Mouse (Mus musculus) stomach, postnatal 0 days (tissue): ENCODE data around the gene Ppp3r1.

Experiments
- CTCF ChIP-seq: IDR thresholded peaks from 2 replicates; pipeline ENCODE4 v1.5.1; 2016; ENCODE audit warnings: antibody characterized with exemption, low read depth, mild to moderate bottlenecking, moderate library complexity
- EP300 ChIP-seq: optimal IDR thresholded peaks from 2 replicates; pipeline ENCODE3; 2016; ENCODE audit warnings: antibody characterized with exemption

DNA sequence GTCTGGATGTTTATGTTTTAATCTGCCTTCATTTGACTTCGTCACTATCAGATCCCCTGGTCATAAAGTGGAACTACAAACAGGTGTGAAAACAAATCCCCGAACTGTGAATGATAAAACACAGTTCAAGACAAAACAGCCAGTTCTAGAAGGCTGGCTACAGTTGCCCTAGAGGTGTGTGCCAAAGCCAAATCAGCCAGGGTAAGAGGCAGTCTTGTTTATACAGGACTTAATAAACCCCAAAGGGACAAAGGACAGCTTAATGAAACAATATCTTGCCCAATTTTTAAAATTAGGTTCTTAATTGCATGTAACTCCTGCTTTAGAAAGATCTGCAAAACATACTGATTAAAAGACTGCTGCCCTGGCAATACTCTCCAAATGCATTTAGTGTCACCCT, 32.6 kb upstream of the Ppp3r1 start:
- TF ChIP-seq CTCF (no peak), EP300 (no peak)
